Mouse (Mus musculus): ENCODE measurements around the gene Ncoa1.
"Not testable (repeated sequence)": the region's sequence is repeated elsewhere in the genome, so short reads cannot be mapped to it uniquely, and the experiment has no call there.

The Ncoa1 gene

GRCm38 (mm10) chr12:4475251-4475993 is 1.6 kb downstream of the Ncoa1 start:
- DNase-seq (ENCODE audit: low spot score): no peak

GRCm38 (mm10) chr12:4469115-4469514 is 7.9 kb downstream of the Ncoa1 start:
- no peak for DNase-seq (ENCODE audit: low spot score)

DNA sequence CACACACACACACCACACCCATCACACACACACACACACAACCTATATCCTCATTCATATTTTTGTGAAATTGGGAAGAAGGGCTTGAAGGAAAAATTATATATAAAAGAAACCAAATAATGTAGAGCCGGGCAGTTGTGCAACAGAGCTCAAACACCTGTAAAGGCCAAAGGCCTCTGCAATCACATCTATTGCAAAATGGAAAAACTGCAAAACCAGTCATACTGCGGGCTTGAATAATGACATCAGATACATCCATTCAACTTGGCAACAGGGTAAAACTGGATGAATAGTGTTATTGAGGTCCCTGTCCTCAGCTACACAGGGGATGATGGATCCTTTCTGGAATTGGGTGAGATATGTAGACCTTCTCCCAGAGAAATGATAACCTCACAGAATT is 13.3 kb downstream of the Ncoa1 start:
- DNase-seq (ENCODE audit: low spot score): no peak

DNA sequence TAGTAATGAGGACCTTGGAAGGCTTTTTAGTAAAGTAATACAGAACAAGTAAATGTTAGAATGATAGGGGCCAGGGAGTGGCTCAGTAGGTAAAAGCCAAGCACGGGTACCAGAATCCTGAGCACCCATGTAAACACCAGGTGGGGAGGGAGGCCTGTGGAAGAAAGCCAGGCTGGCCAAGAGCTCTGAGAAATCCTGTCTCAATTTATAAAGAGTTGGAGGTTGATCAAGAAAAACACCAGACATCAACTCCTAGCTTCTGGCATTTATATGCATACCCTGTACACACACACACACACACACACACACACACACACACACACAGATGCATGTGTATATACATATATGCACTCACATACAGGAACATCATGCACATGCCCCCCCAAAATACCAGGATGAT is 14.6 kb downstream of the Ncoa1 start:
- no peak for DNase-seq (ENCODE audit: low spot score)

GRCm38 (mm10) chr12:4460990-4461389 is 16.0 kb downstream of the Ncoa1 start:
- no peak for DNase-seq (ENCODE audit: low spot score)

- DNase-seq (ENCODE audit: low spot score): no peak
Measured at GRCm38 (mm10) chr12:4454956-4455565, 21.9 kb downstream of the Ncoa1 start.

DNA sequence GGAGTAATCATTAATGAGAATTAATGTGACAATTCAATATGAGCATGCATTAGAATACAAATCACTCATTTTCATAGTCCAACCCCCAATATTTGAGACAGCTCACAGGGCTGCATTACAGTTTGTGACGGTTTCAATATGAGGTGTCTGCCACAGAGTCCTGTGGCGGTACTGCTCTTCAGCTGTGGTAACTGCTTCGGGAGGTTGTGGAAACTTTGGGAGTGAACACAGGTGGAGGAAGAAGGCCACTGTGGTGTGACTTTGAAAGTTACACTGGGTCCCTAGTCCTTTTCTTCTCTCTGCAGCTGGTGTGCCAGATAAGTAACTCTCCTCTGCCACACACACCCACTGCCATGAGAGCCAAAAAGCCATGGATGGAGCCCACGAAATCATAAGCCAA is 22.7 kb downstream of the Ncoa1 start:
- no peak for DNase-seq (ENCODE audit: low spot score)

- DNase-seq (ENCODE audit: low spot score): no peak
Measured at GRCm38 (mm10) chr12:4452233-4452632, 24.7 kb downstream of the Ncoa1 start.

- not testable (repeated sequence) for DNase-seq (ENCODE audit: low spot score)
Measured at GRCm38 (mm10) chr12:4450485-4450884, 26.5 kb downstream of the Ncoa1 start.

DNA sequence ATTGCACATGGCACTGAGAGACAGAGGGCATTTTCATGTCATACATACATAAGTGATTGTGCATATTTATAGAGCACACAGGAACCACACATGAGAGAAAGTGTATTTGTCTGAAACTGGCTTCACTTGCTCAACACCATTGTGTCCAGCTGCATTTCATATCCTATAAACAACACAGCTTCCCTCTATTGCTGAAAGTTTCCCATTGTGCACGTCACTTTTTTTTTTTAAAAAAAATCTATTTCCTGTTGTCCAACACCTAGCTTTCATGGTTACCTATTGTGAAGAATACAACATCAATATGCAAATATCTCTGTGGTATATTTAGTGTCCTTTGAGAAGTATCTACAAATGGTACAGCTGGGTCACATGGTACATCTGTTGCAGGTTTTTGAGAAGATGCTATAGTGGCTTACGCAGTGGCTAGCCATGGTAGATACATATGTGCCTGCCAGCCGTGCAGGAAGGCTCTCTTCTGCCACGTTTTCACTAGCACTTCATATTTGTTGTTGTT is 28.8 kb downstream of the Ncoa1 start:
- no peak for DNase-seq (ENCODE audit: low spot score)

DNA sequence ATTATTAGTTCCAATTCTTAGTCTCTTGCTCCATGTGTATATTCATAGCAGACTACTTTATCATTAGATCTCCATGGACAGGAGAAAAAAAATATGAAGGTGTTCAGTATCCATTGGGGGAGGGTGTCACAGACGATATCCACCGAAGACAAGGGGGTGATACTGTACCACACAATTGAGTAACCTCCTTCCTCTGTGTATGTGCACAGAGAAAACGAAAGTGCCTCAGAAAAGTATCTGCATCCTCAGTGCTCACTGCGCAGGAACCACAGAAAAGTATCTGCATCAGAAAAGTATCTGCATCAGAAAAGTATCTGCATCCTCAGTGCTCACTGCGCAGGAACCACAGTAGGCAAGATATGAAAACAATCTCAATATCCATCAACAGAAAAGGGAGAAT is 32.0 kb downstream of the Ncoa1 start:
- no peak for DNase-seq (ENCODE audit: low spot score)

- no peak for DNase-seq (ENCODE audit: low spot score)
Measured at GRCm38 (mm10) chr12:4441451-4441850, 35.5 kb downstream of the Ncoa1 start.

DNA sequence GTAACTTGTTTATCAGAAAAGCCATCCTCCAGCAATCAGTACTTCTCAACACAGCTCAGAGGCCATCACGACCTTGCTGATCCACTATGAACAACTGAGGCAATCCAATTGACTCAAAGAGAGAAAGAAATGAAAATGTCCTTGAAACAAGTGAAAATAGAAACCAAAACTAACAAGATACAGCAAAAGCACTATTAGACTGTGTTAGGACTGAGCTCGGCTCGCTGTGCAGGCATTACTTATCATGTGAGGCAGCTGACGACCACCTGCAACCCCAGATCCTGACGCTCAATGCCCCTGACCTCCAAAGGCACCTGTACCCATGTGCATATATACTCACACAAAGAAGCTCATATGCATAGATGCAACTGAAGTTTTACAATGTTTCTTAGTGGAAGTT is 40.8 kb downstream of the Ncoa1 start:
- no peak for DNase-seq (ENCODE audit: low spot score)

- no peak for DNase-seq (ENCODE audit: low spot score)
Measured at GRCm38 (mm10) chr12:4433549-4433948, 43.4 kb downstream of the Ncoa1 start.

- no peak for DNase-seq (ENCODE audit: low spot score)
Measured at GRCm38 (mm10) chr12:4431978-4432377, 45.0 kb downstream of the Ncoa1 start.

GRCm38 (mm10) chr12:4430061-4430825 is 46.7 kb downstream of the Ncoa1 start:
- DNase-seq (ENCODE audit: low spot score): no peak

DNA sequence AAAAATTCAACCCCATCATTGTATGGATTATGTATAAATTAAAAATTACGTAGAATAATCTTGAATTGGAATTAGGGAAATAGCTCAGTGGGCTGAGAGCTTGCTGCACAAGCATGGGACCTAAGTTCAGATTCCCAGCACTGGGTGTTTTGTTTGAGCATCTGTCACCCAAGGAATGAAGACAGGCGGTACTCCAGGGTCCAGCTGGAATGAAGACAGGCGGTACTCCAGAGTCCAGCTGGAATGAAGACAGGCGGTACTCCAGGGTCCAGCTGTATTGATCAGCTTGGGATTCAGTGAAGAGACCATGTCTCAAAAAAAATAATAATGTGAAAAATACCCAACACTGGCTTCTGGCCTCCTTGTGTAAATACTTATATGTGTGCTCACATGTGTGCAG is 58.2 kb downstream of the Ncoa1 start:
- DNase-seq (ENCODE audit: low spot score): no peak

GRCm38 (mm10) chr12:4417626-4418263 is 59.2 kb downstream of the Ncoa1 start:
- no peak for DNase-seq (ENCODE audit: low spot score)

GRCm38 (mm10) chr12:4407085-4407484 is 69.9 kb downstream of the Ncoa1 start:
- no peak for DNase-seq (ENCODE audit: low spot score)

DNA sequence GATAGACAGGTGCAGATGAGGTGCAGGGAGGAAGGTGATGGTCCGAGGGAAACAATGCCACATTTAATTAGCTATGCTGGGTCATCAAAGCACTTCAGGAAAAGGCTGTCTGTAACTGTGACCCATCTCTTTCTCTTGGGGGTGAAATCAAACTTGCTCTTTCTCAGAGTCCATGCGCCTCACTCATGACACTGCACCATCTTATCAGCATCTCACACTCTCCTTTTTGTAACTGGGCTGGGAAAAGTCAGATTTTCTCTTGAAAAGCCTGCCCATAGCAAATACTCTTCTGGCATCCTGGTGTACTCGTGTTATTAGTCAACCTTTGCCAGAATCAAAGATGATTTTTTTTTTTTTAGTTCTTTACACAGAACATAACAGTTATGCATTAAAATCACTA is 70.8 kb downstream of the Ncoa1 start:
- no peak for DNase-seq (ENCODE audit: low spot score)

- DNase-seq (ENCODE audit: low spot score): no peak
Measured at GRCm38 (mm10) chr12:4403206-4403605, 73.8 kb downstream of the Ncoa1 start.

DNA sequence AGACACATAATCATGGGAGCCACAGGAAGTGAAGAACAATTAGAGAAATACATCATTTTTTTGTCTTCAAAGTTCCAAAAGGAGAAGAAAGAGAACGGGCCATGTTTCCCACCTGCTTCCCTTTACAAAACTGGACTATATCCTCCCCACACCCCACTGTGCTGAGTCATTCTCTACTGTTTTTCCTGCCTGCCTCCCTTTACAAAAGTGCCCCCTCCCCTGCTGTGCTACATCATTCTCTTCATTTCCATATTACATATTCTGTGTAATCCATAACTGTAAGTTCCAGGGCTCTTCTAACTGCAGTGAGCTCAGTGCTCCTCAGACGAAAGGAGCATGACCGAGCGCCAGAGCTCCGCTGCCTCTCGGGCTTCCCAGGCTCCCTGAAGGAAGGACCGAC is 80.8 kb downstream of the Ncoa1 start:
- DNase-seq (ENCODE audit: low spot score): no peak
